Mouse (Mus musculus) cerebral cortex, adult 2 months (tissue): ENCODE measurements around the gene Mob1b.

ENCODE experiments used
- WGBS: fragments of 180-500 bp; shearing (Covaris S2); methylation state at CpG from one replicate; pipeline ENCODE4 v1.1.7; 2018; 5-methylcytosine and 5-hydroxymethylcytosine counted together

Mob1b gene

DNA sequence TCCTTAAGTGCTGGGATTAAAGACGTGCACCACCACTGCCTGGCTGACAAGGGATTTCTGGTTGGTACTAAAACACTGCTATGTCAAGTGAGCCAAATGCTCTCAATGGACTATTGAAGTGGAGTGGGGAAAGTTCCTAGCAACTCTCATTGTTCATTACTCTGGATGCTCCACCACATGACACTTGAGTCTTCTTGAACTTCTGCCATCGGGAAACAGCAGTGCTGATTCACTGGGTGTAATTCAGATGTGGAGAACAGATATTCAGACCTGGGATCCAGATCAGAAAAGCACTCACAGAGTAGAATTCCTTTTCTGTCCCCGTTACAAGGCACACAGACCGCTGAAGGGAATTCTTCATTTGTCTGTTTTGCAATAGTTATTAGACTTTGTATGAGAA lies 17.1 kb upstream of the Mob1b start:
- WGBS = 62% methylated on average over 4 of the region's 4 CpGs

DNA sequence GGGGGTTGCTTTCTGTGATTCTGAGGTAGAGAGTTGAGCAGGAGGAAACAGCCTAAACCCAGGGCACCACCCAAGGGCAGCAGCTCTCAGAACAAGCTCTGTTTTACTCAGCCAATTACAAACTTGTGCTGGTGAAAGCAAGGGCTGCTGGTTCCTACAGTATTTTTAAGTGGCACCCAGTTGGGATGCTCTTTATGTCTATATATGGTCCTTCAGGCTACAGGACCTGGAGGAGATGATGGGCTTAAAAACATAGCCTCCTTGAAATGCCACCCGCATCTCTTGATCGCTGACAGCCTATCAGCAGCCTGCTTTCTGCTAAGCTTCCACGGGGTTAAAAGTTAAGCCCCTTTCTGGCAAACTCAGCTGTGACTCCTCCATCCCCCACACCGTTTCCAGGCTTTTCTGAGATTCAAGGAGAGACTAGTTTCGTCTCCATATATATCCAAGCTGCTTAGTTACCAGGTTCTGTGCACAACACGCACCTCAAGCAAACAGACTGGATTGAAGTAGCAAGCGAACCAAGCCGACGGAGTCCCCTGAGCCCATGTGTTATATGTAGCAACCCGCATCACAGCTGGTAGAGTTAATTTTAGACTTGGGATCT lies 8.9 kb upstream of the Mob1b start:
- WGBS = 20% methylated on average over 10 of the region's 10 CpGs

DNA sequence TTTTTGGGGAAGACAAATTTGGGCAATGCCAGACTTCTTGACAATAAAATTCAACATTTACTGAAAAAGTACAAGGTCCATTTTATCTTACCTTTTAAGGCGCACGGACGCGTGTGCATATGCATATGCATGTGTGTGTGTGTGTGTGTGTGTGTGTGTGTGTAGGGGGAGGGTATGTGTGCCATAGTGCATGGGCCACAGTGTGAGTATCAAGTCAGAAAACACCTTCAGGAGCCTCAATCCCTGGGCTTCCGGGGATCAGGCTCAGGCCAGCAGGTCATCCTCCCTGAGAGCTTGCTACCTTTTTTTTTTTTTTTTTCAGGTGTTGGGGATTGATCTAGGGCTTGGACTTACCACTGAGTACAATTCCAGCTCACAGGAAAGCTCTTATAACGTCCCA lies 8.3 kb upstream of the Mob1b start:
- 53% methylated on average over 6 of the region's 6 CpGs for WGBS

DNA sequence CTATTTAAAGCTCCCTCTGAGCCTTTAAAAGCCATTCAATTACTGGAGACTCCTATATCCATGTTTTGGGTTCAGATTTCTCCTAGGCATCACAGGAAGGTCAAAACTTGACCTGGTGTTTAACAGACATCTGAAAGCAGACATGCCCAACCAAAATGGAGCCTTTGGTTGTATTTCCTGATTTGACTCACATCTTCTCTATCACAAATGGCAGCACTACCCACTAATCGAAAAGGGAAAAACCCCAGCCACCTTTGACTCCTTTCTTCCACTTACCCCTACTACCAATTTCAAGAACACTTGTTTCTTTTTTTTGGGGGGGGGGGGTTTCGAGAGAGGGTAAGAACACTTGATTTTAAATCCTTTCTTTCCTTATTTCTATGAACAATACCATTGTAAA lies 3.7 kb upstream of the Mob1b start:
- 86% methylated on average over 2 of the region's 2 CpGs for WGBS

DNA sequence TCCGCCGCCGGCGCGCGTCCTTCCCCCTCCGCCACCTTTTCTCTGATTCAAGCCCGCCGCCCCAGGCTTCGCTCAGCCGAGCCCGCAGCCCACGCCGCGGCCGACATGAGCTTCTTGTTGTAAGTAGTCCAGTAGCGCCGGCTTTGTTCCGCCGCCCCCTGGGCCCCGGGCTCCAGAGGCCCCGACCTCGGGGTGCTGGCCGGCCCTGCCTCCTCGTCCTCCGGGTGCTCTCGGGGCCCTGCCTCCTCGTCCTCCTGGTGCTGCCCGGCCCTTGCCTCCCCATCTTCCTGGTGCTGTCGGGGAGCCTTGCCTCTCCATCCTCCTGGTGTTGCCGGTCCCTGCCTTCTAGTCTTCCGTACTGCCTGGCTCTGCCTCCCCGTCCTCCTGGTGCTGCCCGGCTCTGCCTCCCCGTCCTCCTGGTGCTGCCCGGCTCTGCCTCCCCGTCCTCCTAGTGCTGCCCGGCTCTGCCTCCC lies 384 bp downstream of the Mob1b start:
- 1% methylated on average over 38 of the region's 38 CpGs for WGBS

DNA sequence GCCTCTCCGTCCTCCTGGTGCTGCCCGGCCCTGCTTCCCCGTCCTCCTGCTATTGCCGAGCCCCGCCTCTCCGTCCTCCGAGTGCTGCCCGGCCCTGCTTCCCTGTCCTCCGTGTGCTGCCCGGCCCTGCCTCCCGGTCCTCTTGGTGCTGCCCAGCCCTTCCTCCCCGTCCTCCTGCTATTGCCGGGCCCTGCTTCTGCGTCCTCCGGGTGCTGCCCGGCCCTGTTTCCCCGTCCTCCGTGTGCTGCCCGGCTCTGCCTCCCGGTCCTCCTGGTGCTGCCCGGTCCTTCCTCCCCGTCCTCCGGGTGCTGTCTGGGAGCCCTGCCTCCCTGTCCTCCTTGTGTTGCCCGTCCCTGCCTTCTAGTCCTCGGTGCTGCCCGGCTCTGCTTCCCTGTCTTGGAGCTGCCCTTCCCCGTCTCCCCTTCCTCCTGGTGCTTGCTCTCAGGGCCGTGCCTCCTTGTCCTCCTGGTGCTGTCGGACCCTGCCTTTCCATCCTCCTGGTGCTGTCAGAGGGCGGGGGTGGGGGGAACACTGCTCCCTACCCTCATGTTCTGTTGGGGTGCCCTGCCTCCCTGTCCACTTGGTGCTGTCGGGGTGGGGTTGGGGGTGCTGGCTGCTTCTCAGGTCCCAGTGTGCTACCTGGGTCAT lies 1.0 kb downstream of the Mob1b start:
- WGBS = 2% methylated on average over 31 of the region's 31 CpGs

DNA sequence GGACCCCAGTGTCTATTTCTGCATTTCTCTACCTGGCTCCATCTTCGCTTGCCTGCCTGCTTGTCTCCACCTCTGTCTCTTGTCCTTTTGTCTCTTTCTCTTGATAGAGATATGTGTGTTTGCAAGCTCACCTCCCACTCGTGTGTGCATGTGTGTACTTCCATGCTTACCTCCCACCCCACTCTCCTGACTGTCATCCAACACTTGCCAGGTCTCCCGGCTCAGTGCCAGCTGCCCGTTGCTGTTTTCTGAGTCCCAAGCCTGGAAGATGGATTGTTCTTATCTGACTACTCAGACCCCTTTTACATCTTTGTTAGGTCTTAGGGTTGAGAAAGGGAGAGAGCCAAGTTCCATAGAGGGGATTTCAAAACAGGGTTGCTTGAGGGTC lies 1.6 kb downstream of the Mob1b start:
- WGBS = 18% methylated on average over 4 of the region's 4 CpGs

DNA sequence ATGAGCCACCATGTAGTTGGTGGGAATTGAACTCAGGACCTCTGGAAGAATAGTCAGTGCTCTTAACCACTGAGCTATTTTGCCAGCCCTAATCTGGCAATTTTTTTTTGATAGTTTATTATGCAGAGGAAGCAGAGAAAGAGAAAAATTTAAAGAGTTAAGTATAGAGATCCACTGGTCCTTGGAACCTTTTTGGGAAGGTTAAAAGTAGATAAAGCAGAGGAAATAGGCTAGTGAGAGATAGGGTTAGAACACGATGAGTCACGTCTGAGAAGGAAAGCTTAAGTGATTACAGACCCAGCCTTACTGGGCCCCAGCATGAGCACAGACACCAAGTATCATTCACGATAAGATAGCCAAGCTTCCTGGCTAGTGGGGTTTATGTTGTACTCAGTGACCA lies 3.4 kb downstream of the Mob1b start:
- WGBS = 47% methylated on average over 3 of the region's 3 CpGs

DNA sequence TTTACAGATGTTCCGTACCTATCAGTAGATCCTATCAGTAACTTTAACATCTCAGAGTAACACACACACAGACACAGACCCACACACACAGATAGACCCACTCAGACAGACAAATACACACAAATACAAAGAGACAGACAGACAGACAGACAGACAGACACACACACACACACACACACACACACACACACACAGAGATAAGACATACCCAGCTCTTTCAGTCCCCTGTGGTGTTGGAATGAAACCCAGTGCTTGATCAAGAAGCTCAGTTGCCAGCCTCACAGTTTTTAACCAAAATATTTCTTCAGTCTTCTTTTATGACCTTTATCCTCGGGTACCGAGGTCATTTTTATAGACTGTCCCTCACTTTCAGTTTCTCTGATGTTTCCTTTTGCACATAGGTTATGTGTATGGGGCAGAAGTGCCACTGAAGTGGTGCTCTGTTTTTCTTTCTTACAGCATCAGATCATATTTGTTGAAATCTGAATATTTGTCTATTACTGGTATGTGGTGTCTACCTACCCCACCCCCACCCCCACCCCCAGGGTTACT lies 7.0 kb downstream of the Mob1b start:
- 76% methylated on average over 3 of the region's 3 CpGs for WGBS

DNA sequence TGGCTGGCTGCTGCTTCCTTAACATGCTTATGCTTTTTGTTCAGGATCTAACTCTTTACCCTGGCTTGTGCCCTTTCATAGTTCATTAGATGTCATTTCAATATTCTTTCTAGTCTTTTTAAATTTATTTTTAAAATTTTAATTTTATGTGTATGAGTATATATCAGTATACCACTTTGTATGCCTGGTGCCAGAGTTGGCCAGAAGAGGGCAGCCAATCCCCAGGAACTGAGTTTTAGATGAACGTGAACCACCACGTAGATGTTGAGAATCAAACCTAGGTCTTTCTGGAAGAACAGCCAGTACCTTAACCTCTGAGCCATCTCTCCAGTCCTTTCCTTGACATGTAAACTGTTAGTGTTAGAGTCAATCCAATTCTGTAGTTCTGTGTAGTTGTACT lies 14.1 kb downstream of the Mob1b start:
- WGBS = 82% methylated on average over 2 of the region's 2 CpGs

DNA sequence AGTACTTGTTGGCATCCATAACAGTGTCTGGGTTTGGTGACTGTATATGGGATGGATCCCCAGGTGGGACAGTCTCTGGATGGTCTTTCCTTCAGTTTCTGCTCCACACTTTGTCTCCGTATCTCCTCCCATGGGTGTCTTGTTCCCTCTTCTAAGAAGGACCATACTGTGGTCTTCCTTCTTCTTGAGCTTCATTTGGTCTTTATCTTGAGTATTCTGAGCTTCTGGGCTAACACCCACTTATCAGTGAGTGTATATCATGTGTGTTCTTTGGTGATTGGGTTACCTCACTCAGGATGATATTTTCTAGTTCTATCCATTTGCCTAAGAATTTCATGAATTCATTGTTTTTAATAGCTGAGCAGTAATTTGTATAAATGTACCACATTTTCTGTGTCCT lies 20.4 kb downstream of the Mob1b start:
- WGBS = 95% methylated on average over 1 of the region's 1 CpGs

DNA sequence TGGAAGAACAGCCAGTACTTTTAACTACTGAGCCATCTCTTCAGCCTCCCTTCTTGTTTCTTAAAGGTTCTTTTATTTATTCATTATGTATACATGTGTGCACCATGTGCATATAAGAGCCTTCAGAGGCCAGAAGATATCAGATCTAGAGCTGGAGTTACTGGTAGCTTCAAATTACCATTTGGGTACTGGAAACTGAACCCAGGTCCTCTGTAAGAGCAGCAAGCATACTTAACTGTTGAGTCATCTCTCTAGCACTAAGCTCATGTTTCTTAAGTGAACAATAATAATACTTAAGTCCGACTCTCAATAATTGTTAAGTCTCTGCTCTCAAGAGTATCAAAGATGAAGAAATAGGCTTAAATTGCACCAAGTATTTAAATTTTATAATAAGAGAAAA lies 27.1 kb downstream of the Mob1b start:
- 82% methylated on average over 1 of the region's 1 CpGs for WGBS

DNA sequence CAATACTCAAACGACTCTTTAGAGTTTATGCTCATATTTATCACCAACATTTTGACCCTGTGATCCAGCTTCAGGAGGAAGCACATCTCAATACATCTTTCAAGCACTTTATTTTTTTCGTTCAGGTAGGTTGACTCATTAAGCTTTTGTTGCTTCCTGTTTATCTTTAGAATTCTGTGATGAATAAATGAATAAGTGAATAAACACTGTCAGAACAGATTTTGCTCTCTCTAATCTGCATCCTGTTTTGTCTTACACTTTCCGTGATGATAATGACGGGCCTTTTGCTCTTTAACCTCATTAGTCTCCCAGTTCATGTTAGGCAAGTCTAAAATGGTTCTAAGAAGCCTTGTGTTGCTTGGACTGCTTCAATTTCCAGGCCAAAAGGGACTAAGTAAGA lies 32.5 kb downstream of the Mob1b start:
- WGBS = 79% methylated on average over 4 of the region's 4 CpGs

DNA sequence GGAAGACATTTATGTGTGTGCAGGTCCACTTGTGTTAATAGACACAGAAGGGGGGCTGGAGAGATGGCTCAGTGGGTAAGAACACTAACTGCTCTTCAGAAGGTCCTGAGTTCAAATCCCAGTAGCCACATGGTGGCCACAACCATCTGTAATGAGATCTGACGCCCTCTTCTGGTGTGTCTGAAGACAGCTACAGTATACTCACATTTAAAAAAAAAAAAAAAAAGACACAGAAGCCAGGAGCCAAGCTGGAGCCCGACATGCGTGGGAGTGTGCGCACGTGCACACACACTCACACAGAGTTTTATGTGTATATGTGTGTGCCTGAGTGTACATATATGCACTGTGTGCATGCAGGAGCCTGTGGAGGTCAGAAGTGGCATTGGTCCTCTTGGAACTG lies 42.0 kb downstream of the Mob1b start:
- WGBS = 84% methylated on average over 5 of the region's 5 CpGs

DNA sequence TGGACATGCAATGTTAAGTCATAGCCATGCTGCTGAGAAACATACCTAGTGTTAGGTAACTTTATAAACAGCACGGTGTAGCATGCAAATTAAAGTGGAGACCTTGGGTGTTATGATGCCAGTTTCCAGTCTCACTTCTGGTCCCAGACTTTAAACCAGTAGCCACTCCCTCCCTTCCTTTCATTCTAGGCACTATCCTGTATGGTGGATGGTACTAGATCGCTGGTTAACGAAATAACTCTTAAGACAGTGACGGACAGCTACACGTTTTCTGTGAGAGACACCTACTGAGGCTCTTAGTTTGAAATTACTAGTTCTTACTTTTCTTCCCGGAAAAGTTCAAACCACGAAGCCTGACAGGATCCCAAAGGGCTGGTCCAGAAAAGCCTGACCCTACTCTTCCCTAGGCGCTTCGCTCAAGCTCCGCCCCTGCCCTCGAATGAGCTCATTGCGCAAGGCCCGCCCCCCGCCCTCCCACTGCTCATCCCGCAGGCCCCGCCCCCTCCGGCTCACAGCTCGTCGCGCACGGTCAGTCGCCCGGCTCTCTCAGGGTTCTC lies 43.9 kb downstream of the Mob1b start:
- WGBS = 1% methylated on average over 23 of the region's 23 CpGs

DNA sequence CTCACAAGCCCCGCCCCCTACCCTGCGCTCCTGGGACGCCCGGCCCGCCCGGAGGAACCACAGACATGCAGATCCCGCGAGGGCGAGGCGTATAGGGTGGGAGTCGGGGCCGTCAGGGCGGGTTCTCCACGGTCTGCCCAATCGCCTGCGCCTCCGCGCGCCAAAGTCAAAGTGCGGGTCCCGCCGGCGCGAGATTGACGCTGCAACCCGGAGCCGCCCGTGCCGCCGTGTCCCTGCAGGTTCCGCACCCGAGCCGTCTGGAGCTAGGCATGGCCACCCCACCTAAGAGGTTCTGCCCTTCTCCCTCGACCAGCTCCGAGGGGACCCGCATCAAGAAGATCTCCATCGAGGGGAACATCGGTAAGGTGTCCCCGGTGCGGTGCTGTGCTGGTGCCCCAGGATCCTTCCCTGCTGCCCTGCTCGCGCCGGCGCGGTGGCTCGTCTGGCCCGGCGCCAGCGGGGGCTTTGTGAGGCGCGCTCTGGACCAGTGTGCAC lies 44.4 kb downstream of the Mob1b start, which contains the start of gene Dck:
TSS of gene Dck (plus strand) at position 10 of the 495 bp plus-strand sequence.
- under 1% methylated on average over 51 of the region's 51 CpGs for WGBS

DNA sequence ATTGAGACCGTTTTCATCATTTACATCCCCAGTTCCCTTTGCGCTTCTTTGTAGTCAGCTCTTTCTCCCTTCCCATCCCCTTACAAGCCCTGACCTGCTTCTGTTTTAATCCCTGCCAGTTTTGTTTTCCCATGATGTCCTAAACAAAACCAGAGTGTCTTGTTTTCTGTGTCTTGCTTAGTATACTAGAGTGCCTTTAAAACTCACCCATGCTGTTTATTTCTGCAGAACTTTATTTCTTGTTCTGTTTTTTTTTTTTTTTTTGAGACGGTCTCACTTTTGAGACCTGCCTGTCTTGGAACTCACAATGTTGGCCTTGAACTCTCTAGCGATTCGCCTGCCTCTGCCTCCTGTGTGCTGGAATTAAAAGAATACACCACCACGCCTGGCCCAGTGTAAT lies 44.9 kb downstream of the Mob1b start:
- 14% methylated on average over 6 of the region's 6 CpGs for WGBS

DNA sequence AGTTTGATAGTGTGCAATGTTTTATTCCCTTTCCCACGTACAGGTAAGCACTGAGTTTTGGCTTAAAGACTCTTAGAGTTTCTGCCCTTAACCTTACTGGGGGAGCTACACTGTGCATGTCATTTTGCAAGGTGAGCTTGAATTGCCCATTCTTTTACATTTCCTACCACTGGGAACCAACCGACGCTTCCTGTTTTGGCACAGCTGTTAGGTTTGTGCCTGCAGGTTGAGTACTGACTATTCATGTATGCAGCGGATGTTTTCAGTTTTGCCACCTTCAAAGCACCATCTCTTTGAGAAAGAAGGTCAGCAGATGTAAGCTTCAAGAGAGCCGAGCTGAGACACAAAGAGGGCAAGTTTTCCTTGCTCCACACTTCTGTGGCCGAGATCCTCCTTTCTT lies 45.5 kb downstream of the Mob1b start:
- 49% methylated on average over 6 of the region's 6 CpGs for WGBS

DNA sequence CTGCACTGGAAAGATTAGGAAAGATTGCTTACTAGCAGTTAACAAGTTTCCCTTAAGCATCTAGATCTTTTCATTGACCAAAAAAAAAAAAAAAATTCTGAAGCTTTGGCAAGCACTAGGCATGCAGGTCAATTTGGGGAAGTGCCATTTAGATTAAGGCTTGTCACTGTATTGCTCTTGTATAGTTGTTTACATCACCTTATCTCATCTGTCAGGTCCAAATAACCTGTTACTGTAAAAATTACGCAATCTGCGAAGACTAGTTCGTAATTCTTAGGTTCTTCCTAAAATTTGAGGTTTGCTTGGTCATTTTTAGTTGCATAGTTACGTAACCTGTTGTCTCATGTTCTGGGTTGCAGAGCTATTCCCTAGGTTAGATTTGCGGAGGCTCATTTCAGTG lies 46.2 kb downstream of the Mob1b start:
- 79% methylated on average over 5 of the region's 5 CpGs for WGBS

DNA sequence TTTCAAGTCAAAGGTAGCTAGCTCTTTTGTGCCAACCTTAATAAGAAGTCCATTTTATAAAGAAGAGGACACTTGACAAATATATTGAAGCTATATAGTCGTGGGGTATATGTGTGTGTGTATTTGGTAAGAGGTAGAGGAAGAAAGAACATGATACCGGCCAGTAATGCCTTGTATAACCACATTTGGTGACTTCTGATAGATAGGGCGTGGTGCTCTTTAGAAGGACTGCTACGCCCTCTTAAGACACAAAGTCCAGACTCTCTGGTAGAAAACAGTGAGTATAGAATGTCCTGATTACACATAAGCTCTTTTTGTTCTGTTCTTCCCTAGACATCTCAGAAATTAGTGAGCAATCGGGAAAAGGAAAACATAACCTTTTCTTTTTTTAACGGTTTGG lies 47.5 kb downstream of the Mob1b start:
- WGBS = 91% methylated on average over 6 of the region's 6 CpGs

DNA sequence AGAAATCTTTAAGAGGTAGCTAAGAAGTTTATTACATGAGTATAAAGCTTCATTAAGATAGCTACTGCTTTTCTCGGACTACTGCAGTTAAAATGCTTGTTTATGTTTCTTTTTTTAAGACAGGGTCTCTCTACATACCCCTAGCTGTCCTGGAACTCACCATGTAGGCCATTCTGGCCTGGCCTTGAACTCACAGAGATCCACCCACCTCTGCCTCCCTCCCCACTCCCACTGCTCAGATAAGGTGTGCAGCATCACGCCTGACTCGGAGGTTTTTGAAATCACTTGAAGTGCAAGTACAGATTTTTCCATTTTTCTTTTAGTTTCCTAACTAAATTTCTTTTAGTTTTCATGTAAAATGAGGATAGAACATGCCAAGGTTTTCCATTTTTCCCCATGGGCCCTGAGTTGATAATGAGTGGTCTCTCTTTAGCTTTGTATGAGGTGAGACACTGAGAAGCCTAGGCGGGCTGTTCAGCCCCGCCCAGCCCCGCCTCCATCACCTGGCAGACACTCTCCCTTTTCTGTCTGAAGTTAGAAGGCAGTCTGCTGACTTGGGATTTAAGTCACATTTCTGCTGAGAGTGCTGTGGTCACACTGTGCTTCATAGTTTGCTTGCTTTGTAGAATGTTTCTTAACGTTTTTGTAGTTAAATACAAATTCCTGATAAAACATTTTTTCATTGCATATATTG lies 61.6 kb downstream of the Mob1b start:
- 85% methylated on average over 7 of the region's 7 CpGs for WGBS

DNA sequence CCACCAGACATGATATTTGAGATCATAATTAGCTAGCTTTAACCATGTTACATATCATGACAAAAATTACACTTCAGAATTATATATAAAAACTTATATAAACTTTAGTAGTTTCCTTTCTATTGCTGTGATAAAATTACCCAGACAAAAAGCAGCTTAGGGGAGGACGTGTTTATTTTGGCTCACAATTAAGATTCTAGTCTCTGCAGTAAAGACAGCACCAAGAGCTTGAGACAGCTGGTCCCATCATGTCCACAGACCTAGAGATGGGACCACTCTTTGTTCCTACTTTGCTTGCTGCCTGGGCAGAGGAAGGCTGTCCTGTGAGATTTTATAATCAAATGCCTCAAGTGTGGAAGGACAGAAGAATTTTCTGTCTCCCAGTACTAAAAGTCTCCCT lies 64.4 kb downstream of the Mob1b start:
- WGBS = 56% methylated on average over 1 of the region's 1 CpGs
